Mouse (Mus musculus) C2C12 (cell line): Measurements from ENCODE around the gene Palld.

ENCODE experiments used
- CEBPB ChIP-seq: IDR thresholded peaks from one replicate; pipeline ENCODE4 v1.6.1; 2011; ENCODE audit warnings: low read depth, mild to moderate bottlenecking, control low read depth, moderate library complexity
- CTCF ChIP-seq: IDR thresholded peaks from one replicate; pipeline ENCODE4 v1.5.1; 2011; ENCODE audit not compliant: control insufficient read depth, insufficient read depth, insufficient read length
- MAX ChIP-seq: IDR thresholded peaks from one replicate; pipeline ENCODE4 v1.6.1; 2011; ENCODE audit warnings: mild to moderate bottlenecking, control low read depth

GRCm38 (mm10) chr8:61743764-61744562, 158.5 kb downstream of the Palld start:
- no peak for TF ChIP-seq CTCF
- TF ChIP-seq MAX: no peak
- TF ChIP-seq CEBPB: no peak
